Mouse (Mus musculus): ENCODE measurements around the gene Cutal. TPM values are rescaled to one million over a fixed set of nuclear protein-coding genes. Genes with fewer than 3 reads are reported as not detected.

Cutal gene
- polyA plus RNA-seq, 1 experiment = 3.7 TPM

DNA sequence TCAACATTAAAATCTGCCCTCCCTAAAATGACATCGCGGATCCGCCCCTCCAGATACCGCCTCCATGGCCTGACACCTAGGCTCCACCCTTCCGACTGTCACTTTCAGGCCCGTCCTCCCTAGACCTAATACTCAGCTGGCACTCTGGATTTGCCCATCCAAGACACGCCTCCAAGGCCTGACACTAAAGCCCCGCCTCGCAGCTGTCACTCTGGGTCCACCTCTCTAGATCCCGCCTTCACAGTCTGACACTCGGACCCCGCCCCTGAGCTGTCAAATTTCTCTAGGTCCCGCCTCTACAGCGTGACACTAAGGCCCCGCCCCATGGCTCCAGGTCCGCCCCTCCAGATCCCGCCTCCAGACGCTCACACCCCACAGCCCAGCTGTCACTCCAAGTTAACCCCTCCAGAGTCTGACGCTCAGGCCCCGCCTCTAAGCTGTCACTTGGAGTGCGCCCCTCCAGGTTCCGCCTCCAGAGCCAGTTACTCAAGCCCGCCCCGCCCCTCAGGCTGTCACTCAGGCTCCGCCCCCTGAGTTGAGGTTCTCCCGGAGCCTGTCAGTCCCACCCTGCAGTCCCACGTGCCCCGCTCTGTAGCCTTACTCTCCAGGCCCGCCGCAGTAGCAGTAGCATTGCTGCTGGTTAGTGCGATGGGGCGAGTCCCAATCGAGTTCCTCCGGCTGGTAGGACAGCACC, 30.8 kb downstream of the Cutal start:
- peak; percentile 97 for DNase-seq
- H3K36me3 ChIP-seq (ENCODE audit: control insufficient read depth, insufficient read depth, low read length) = no peaks in the 10 kb centered on the region
- H3K4me3 ChIP-seq (ENCODE audit: control insufficient read depth, insufficient read depth, low read length) = peak overlapping the region; percentile 42
- TF ChIP-seq CTCF (IDR thresholded peaks at IDR 0.05; ENCODE audit: borderline replicate concordance, control insufficient read depth, extremely low read depth, insufficient read depth, low read length, poor library complexity) (peak; percentile 67; the same call in 1 of the 2 replicates), POLR2A (IDR thresholded peaks at IDR 0.05; ENCODE audit: control insufficient read depth, extremely low read depth, insufficient read depth, low read length, poor library complexity) (peak; percentile 41; the same call in 1 of the 2 replicates)
- 3% methylated on average over 34 of the region's 34 CpGs for WGBS
- peaks cover 21% of the 10 kb centered on the region for H3K4me1 ChIP-seq (replicated peaks; ENCODE audit: control insufficient read depth, insufficient read depth, low read length)
- no peaks in the 10 kb centered on the region for H3K27me3 ChIP-seq (ENCODE audit: control insufficient read depth, insufficient read depth, low read length)
- no peak overlapping the region for H3K27ac ChIP-seq (ENCODE audit: control insufficient read depth, insufficient read depth, low read length)

DNA sequence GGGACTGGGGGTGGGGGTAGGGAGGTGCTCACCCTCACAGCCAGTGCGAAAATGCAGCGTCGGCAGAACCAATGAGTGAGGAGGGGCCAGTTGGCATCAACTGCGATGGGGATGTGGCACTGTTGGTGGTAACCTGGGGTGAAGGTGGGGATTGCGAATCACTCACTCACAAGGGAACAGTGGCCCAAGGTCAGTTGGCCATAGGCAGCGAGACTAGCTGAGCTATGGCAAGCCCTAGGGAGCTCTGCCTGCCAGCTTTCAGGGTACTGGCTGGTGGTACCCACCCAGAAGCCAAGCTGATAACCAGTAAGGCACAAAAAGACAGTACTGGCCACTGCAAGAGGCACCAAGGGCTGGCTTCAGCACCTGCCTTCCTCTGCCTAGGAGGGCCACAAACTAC, 32.2 kb downstream of the Cutal start:
- DNase-seq = no peak
- 94% methylated on average over 6 of the region's 6 CpGs for WGBS
- no peaks in the 10 kb centered on the region for H3K27me3 ChIP-seq (ENCODE audit: control insufficient read depth, insufficient read depth, low read length)
- H3K36me3 ChIP-seq (ENCODE audit: control insufficient read depth, insufficient read depth, low read length) = no peaks in the 10 kb centered on the region
- peaks cover 21% of the 10 kb centered on the region for H3K4me1 ChIP-seq (replicated peaks; ENCODE audit: control insufficient read depth, insufficient read depth, low read length)
- H3K27ac ChIP-seq (ENCODE audit: control insufficient read depth, insufficient read depth, low read length) = no peak overlapping the region; the same call in 1 of the 2 replicates
- TF ChIP-seq POLR2A (IDR thresholded peaks at IDR 0.05; ENCODE audit: control insufficient read depth, extremely low read depth, insufficient read depth, low read length, poor library complexity) = no peak
- H3K4me3 ChIP-seq (ENCODE audit: control insufficient read depth, insufficient read depth, low read length) = no peak overlapping the region

DNA sequence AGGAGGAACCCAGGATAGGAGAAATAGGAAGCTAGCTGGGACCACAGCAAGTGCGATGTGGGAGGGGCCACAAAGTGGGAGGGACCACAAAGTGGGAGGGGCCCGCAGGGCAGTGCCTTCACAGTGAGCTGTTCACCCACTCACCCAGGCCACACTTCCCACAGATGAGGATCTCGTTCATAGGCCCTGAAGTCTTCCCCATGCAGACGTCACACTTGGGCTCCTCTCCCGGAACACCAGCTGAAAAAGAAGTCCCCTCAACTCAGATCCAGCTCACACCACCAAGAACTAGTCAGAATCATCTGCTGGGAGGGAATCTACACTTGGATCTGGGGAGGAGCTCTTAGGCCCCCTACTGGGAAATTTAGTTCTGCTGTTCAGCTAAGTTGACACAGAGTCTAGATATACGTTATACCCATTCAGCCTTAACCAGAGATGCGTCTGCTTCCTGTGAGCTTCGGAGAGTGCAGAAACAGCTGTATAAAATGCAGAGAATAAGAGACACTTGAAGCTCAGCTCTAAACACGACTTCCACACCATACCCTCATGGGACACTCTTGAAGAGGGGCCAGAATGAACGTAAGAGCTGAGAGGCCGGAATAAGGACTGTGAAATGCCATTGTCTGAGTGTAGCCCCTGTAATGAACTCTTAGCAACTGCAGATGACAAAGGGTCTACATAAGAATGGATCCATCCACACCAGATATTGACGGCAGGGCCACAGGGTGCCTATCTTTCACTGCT, 32.8 kb downstream of the Cutal start:
- 54% methylated on average over 12 of the region's 12 CpGs for WGBS

GRCm38 (mm10) chr2:34909719-34910118, 35.5 kb downstream of the Cutal start:
- Histone ChIP-seq H3K4me3 (ENCODE audit: control insufficient read depth, insufficient read depth, low read length) (no peak overlapping the region), H3K4me1 (replicated peaks; ENCODE audit: control insufficient read depth, insufficient read depth, low read length) (peaks cover 34% of the 10 kb centered on the region), H3K27ac (ENCODE audit: control insufficient read depth, insufficient read depth, low read length) (no peak overlapping the region), H3K36me3 (ENCODE audit: control insufficient read depth, insufficient read depth, low read length) (no peaks in the 10 kb centered on the region), H3K27me3 (ENCODE audit: control insufficient read depth, insufficient read depth, low read length) (no peaks in the 10 kb centered on the region)
- 98% methylated on average over 4 of the region's 4 CpGs for WGBS
- TF ChIP-seq POLR2A (IDR thresholded peaks at IDR 0.05; ENCODE audit: control insufficient read depth, extremely low read depth, insufficient read depth, low read length, poor library complexity) = no peak
- TF ChIP-seq CTCF (IDR thresholded peaks at IDR 0.05; ENCODE audit: borderline replicate concordance, control insufficient read depth, extremely low read depth, insufficient read depth, low read length, poor library complexity) = no peak
- DNase-seq = no peak

More for the DNA sequence above, 32.8 kb downstream of the Cutal start:
- peaks cover 21% of the 10 kb centered on the region for H3K4me1 ChIP-seq (replicated peaks; ENCODE audit: control insufficient read depth, insufficient read depth, low read length)
- peak overlapping the region; percentile 18; the same call in 1 of the 2 replicates for H3K27ac ChIP-seq (ENCODE audit: control insufficient read depth, insufficient read depth, low read length)
- H3K27me3 ChIP-seq (ENCODE audit: control insufficient read depth, insufficient read depth, low read length) = no peaks in the 10 kb centered on the region
- no peaks in the 10 kb centered on the region for H3K36me3 ChIP-seq (ENCODE audit: control insufficient read depth, insufficient read depth, low read length)
- DNase-seq = peak; percentile 52
- no peak overlapping the region for H3K4me3 ChIP-seq (ENCODE audit: control insufficient read depth, insufficient read depth, low read length)
- TF ChIP-seq POLR2A (IDR thresholded peaks at IDR 0.05; ENCODE audit: control insufficient read depth, extremely low read depth, insufficient read depth, low read length, poor library complexity) = no peak
- TF ChIP-seq CTCF (IDR thresholded peaks at IDR 0.05; ENCODE audit: borderline replicate concordance, control insufficient read depth, extremely low read depth, insufficient read depth, low read length, poor library complexity) = no peak

DNA sequence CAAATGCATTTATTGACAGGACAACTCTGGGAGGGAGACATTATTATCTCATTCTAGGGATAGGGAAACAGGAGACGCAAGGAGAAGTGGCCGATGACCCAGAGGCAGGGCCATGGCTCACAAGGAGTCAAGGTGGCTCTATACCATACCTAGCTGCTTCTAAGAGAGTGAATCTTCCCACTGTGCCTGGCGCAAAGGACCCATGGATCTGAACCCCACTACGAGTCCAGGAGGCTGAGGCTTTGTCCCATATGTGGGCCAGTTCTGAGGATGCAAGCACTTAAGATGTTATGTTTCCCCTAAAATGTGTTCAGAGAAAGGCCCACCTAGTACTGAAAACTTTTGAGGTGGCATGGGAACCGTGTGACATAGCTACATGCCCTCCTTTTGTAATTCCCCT, 37.7 kb downstream of the Cutal start:
- H3K36me3 ChIP-seq (ENCODE audit: control insufficient read depth, insufficient read depth, low read length) = no peaks in the 10 kb centered on the region
- TF ChIP-seq POLR2A (IDR thresholded peaks at IDR 0.05; ENCODE audit: control insufficient read depth, extremely low read depth, insufficient read depth, low read length, poor library complexity) = no peak
- no peak for TF ChIP-seq CTCF (IDR thresholded peaks at IDR 0.05; ENCODE audit: borderline replicate concordance, control insufficient read depth, extremely low read depth, insufficient read depth, low read length, poor library complexity)
- peaks cover 35% of the 10 kb centered on the region for H3K4me1 ChIP-seq (replicated peaks; ENCODE audit: control insufficient read depth, insufficient read depth, low read length)
- no peaks in the 10 kb centered on the region for H3K27me3 ChIP-seq (ENCODE audit: control insufficient read depth, insufficient read depth, low read length)
- H3K4me3 ChIP-seq (ENCODE audit: control insufficient read depth, insufficient read depth, low read length) = no peak overlapping the region
- 96% methylated on average over 5 of the region's 5 CpGs for WGBS
- DNase-seq = no peak
- no peak overlapping the region for H3K27ac ChIP-seq (ENCODE audit: control insufficient read depth, insufficient read depth, low read length)

GRCm38 (mm10) chr2:34912613-34913012, 38.4 kb downstream of the Cutal start:
- no peaks in the 10 kb centered on the region for H3K27me3 ChIP-seq (ENCODE audit: control insufficient read depth, insufficient read depth, low read length)
- DNase-seq = peak; percentile 61
- H3K4me3 ChIP-seq (ENCODE audit: control insufficient read depth, insufficient read depth, low read length) = peak overlapping the region; percentile 60
- no peak for TF ChIP-seq POLR2A (IDR thresholded peaks at IDR 0.05; ENCODE audit: control insufficient read depth, extremely low read depth, insufficient read depth, low read length, poor library complexity)
- no peak for TF ChIP-seq CTCF (IDR thresholded peaks at IDR 0.05; ENCODE audit: borderline replicate concordance, control insufficient read depth, extremely low read depth, insufficient read depth, low read length, poor library complexity)
- no peaks in the 10 kb centered on the region for H3K36me3 ChIP-seq (ENCODE audit: control insufficient read depth, insufficient read depth, low read length)
- H3K27ac ChIP-seq (ENCODE audit: control insufficient read depth, insufficient read depth, low read length) = peak overlapping the region; percentile 57
- WGBS = 65% methylated on average over 7 of the region's 7 CpGs
- H3K4me1 ChIP-seq (replicated peaks; ENCODE audit: control insufficient read depth, insufficient read depth, low read length) = peaks cover 29% of the 10 kb centered on the region

Data from thymus, adult 2 months (tissue).